Mouse (Mus musculus): ENCODE measurements around the gene Fat3. TPM values are rescaled to one million over a fixed set of nuclear protein-coding genes. Genes with fewer than 3 reads are reported as not detected.

The Fat3 gene
- polyA plus RNA-seq, 1 experiment from 2014 or later: 5.8 TPM

- Histone ChIP-seq H3K9me3 (no peaks in the 10 kb centered on the region), H3K4me1 (peaks cover 5% of the 10 kb centered on the region; the same call in 1 of the 2 replicates), H3K4me2 (replicated peaks) (no peak overlapping the region), H3K27me3 (no peaks in the 10 kb centered on the region), H3K9ac (no peak overlapping the region), H3K4me3 (no peak overlapping the region), H3K27ac (no peak overlapping the region), H3K36me3 (no peaks in the 10 kb centered on the region)
- no peak; the same call in 1 of the 2 replicates for ATAC-seq (ENCODE audit: low FRiP score, low read depth)
- 49% methylated on average over 4 of the region's 4 CpGs for WGBS
Observed at GRCm38 (mm10) chr9:16270056-16270767, 230.9 kb downstream of the Fat3 start.

DNA sequence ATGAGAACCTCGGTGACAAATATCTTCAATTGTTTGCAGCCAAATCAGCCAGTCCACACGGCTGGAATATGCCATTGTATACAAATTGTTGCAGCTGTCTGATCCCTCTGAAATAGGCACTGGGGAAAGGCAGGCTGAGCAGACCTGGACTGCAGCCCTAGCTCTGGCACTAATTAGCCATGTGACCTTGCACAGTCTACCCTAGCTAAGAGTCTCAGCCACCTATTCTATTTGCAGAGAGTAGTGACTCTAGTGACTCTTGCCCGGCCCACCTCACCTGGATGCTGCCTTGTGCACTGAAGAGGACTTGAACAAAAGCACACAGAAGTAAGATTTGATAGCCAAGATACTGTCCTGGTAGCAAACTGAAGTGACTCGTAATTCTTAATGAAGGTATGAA lies 235.6 kb downstream of the Fat3 start:
- WGBS: 61% methylated on average over 4 of the region's 4 CpGs
- no peak for ATAC-seq (ENCODE audit: low FRiP score, low read depth)

GRCm38 (mm10) chr9:16257241-16257840 lies 243.7 kb downstream of the Fat3 start:
- Histone ChIP-seq H3K9ac (no peak overlapping the region), H3K27ac (no peak overlapping the region), H3K27me3 (no peaks in the 10 kb centered on the region), H3K4me1 (peaks cover 19% of the 10 kb centered on the region), H3K9me3 (no peaks in the 10 kb centered on the region), H3K4me3 (no peak overlapping the region), H3K36me3 (no peaks in the 10 kb centered on the region), H3K4me2 (replicated peaks) (no peak overlapping the region)
- 28% methylated on average over 3 of the region's 3 CpGs for WGBS
- ATAC-seq (ENCODE audit: low FRiP score, low read depth): no peak

More for the DNA sequence above, 235.6 kb downstream of the Fat3 start:
- Histone ChIP-seq H3K36me3 (no peaks in the 10 kb centered on the region), H3K27ac (no peak overlapping the region), H3K4me1 (peaks cover 7% of the 10 kb centered on the region; the same call in 1 of the 2 replicates), H3K4me3 (no peak overlapping the region), H3K9me3 (no peaks in the 10 kb centered on the region), H3K4me2 (replicated peaks) (no peak overlapping the region), H3K9ac (no peak overlapping the region), H3K27me3 (no peaks in the 10 kb centered on the region)

DNA sequence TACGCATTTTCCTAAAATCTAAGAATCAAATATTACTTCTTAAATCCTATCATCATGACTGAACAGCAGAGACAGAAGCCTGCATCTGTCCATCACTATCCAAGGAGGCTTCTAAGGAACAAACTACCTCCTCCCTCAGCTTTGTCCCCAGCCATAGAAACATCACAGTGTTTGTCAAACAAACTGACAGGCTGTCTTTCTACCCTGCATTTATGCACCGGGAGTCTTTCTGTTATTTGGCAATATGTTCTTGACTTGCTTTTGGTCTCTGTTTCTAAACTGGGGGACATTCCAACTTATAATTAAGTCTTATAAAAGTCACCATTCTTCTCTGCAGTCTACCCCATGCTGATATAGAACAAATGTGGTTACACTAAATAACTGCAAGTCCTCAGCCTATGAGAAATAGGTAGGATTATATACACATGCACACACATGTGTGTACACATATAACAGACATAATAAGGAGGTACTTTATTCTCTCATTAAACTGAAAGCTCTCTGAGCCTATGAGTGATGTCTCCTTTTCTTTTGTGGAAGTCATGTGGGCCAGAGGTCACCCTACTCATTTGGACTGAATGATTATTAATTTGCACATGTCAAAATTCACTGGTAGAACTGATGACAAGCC lies 244.4 kb downstream of the Fat3 start:
- WGBS: 66% methylated on average over 2 of the region's 2 CpGs
- H3K4me2 ChIP-seq (replicated peaks): no peak overlapping the region
- no peaks in the 10 kb centered on the region for H3K36me3 ChIP-seq
- H3K9ac ChIP-seq: no peak overlapping the region
- ATAC-seq (ENCODE audit: low FRiP score, low read depth): no peak
- H3K4me3 ChIP-seq: no peak overlapping the region
- no peak overlapping the region for H3K27ac ChIP-seq
- H3K9me3 ChIP-seq: no peaks in the 10 kb centered on the region
- H3K4me1 ChIP-seq: peaks cover 19% of the 10 kb centered on the region
- no peaks in the 10 kb centered on the region for H3K27me3 ChIP-seq

GRCm38 (mm10) chr9:16246741-16247140 lies 254.3 kb downstream of the Fat3 start:
- WGBS: 87% methylated on average over 4 of the region's 4 CpGs
- H3K9ac ChIP-seq: no peak overlapping the region
- no peaks in the 10 kb centered on the region for H3K36me3 ChIP-seq
- no peak for ATAC-seq (ENCODE audit: low FRiP score, low read depth)
- H3K27me3 ChIP-seq: no peaks in the 10 kb centered on the region
- no peaks in the 10 kb centered on the region for H3K9me3 ChIP-seq
- no peak overlapping the region for H3K27ac ChIP-seq
- H3K4me2 ChIP-seq (replicated peaks): no peak overlapping the region
- H3K4me3 ChIP-seq: no peak overlapping the region
- 0 out of 2 replicates have a peak, but pooled peaks cover 3% of the 10 kb centered on the region for H3K4me1 ChIP-seq

- ATAC-seq (ENCODE audit: low FRiP score, low read depth): no peak
- no peak overlapping the region for H3K4me3 ChIP-seq
- H3K4me1 ChIP-seq: peaks cover 9% of the 10 kb centered on the region; the same call in 1 of the 2 replicates
- H3K4me2 ChIP-seq (replicated peaks): no peak overlapping the region
- no peak overlapping the region for H3K27ac ChIP-seq
- H3K9me3 ChIP-seq: no peaks in the 10 kb centered on the region
- H3K36me3 ChIP-seq: no peaks in the 10 kb centered on the region
- no peak overlapping the region for H3K9ac ChIP-seq
- WGBS: 64% methylated on average over 4 of the region's 4 CpGs
- H3K27me3 ChIP-seq: no peaks in the 10 kb centered on the region
Observed at GRCm38 (mm10) chr9:16231575-16231974, 269.5 kb downstream of the Fat3 start.

GRCm38 (mm10) chr9:16228919-16229318 lies 272.2 kb downstream of the Fat3 start:
- H3K9ac ChIP-seq: no peak overlapping the region
- no peak for ATAC-seq (ENCODE audit: low FRiP score, low read depth)
- 82% methylated on average over 5 of the region's 5 CpGs for WGBS
- no peak overlapping the region for H3K4me3 ChIP-seq
- H3K27ac ChIP-seq: no peak overlapping the region
- H3K4me2 ChIP-seq (replicated peaks): no peak overlapping the region
- no peaks in the 10 kb centered on the region for H3K36me3 ChIP-seq
- H3K9me3 ChIP-seq: no peaks in the 10 kb centered on the region
- peaks cover 9% of the 10 kb centered on the region; the same call in 1 of the 2 replicates for H3K4me1 ChIP-seq
- H3K27me3 ChIP-seq: no peaks in the 10 kb centered on the region

GRCm38 (mm10) chr9:16227398-16227797 lies 273.7 kb downstream of the Fat3 start:
- no peaks in the 10 kb centered on the region for H3K9me3 ChIP-seq
- peaks cover 9% of the 10 kb centered on the region; the same call in 1 of the 2 replicates for H3K4me1 ChIP-seq
- H3K9ac ChIP-seq: no peak overlapping the region
- H3K4me2 ChIP-seq (replicated peaks): no peak overlapping the region
- no peak for ATAC-seq (ENCODE audit: low FRiP score, low read depth)
- H3K4me3 ChIP-seq: no peak overlapping the region
- no peaks in the 10 kb centered on the region for H3K27me3 ChIP-seq
- WGBS: 65% methylated on average over 2 of the region's 2 CpGs
- H3K36me3 ChIP-seq: no peaks in the 10 kb centered on the region
- no peak overlapping the region for H3K27ac ChIP-seq

DNA sequence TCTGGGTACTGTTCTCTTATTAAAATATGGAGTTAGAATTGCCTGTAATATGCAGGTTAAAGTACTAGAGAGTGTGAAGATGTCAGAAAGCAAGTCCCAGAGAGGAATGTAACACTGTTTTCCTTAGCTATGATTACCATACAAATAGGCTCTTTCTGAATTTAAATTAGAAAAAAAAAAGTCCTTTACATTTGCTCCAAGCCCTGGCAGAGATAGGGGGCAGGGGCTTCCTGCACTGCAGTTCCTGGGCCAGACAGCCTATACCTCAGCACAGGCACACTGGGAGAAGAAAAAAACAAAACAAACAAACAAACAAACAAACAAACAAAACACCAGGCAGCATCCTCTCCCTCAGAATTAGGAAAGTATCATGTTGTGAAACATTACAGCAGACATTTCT lies 274.5 kb downstream of the Fat3 start:
- Histone ChIP-seq H3K9ac (no peak overlapping the region), H3K36me3 (no peaks in the 10 kb centered on the region), H3K9me3 (no peaks in the 10 kb centered on the region), H3K27ac (no peak overlapping the region), H3K4me1 (peaks cover 9% of the 10 kb centered on the region; the same call in 1 of the 2 replicates), H3K4me3 (no peak overlapping the region), H3K27me3 (no peaks in the 10 kb centered on the region), H3K4me2 (replicated peaks) (no peak overlapping the region)
- ATAC-seq (ENCODE audit: low FRiP score, low read depth): no peak

- 73% methylated on average over 5 of the region's 5 CpGs for WGBS
- H3K36me3 ChIP-seq: no peaks in the 10 kb centered on the region
- ATAC-seq (ENCODE audit: low FRiP score, low read depth): no peak
Observed at GRCm38 (mm10) chr9:16221885-16222284, 279.2 kb downstream of the Fat3 start.

DNA sequence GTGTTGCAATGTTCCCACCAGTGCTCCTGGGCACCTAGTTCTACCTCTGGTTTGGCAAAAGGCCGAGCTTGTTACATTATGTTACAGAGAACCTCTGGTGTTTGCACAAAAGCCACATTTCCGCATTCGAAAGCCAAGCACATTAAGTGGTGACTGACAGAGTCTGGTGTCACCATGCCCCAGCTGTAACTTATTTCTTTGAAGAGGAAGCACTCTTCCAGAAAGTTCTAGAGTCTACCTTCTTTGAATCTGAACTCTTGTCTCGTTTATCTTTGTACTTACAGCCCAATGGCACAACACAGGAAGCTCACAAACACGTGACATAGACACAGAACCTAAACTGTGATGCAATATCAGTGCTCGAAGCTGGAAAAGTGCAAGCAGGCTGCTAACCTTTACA lies 284.9 kb downstream of the Fat3 start:
- Histone ChIP-seq H3K4me2 (replicated peaks) (no peak overlapping the region), H3K9ac (no peak overlapping the region), H3K36me3 (no peaks in the 10 kb centered on the region), H3K9me3 (no peaks in the 10 kb centered on the region), H3K27ac (no peak overlapping the region), H3K27me3 (no peaks in the 10 kb centered on the region), H3K4me1 (peaks cover 18% of the 10 kb centered on the region; the same call in 1 of the 2 replicates), H3K4me3 (no peak overlapping the region)
- no peak for ATAC-seq (ENCODE audit: low FRiP score, low read depth)
- 49% methylated on average over 6 of the region's 6 CpGs for WGBS

More at GRCm38 (mm10) chr9:16221885-16222284, 279.2 kb downstream of the Fat3 start:
- H3K27me3 ChIP-seq: no peaks in the 10 kb centered on the region
- H3K9me3 ChIP-seq: no peaks in the 10 kb centered on the region
- H3K4me1 ChIP-seq: no peaks in the 10 kb centered on the region
- no peak overlapping the region for H3K4me2 ChIP-seq (replicated peaks)
- no peak overlapping the region for H3K9ac ChIP-seq
- no peak overlapping the region for H3K4me3 ChIP-seq
- no peak overlapping the region for H3K27ac ChIP-seq

All from limb, embryonic 13.5 days (tissue).